26 mouse cellular contexts compared by ENCODE assay signal in the genomic region with DNA sequence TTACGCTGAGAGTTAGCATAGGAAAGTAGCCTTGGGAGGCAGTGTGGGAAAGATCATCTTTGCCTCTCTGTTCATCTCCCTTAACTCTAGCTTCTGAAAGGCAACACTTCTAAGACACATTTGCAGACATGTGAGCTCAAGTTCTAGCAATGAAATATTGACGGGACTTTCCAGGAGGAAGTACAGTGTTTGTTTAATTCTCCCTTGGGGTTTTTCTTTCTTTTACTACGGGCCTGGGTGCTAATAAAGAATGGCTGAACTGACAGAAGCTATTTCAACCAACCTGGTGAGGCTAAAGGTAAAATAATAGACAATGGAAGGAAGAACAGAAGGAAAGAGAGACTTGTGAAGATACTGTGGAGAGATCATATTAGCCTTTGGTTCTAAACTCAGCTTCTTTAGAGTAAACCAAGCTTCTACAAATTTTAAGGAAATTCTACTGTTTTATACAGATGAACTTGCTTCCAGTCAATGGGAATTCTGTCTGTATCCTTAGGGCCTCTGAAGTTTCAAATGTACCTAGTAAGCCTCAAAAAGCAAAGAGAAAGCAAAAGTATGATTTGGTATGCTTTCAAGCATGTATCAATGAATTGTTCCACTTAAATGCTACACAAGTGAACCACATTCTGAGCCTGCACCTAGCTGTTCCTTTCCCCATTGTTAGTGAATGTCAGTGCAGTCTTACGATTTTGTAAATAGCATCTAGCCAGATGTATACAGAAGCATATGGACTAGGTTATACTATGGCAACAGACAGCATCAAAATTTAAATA.
DNase-seq lines count a peak whose midpoint lies in the region; ATAC-seq and TF ChIP-seq lines count a peak whose summit lies in the region.
"Had no signal": no experiment of that assay in that cellular context is flagged by ENCODE, and none has a peak within 500 bp of the region (broad histone marks: within the 10 kb centered on the region; RNA-seq: fewer than 3 reads in every experiment).

No protein-coding gene starts in this region.

- TF ChIP-seq CTCF in CH12.LX (conservative IDR thresholded peaks at IDR 0.05 in 1 of 2, IDR thresholded peaks at IDR 0.05 in 1 of 2; ENCODE audit: low read depth in 2 of 2, low read length in 2 of 2), result no peak

- peak; percentile 53; the same call in 1 of the 2 replicates for TF ChIP-seq EP300 in CH12.LX (IDR thresholded peaks at IDR 0.05; ENCODE audit: low read length)

- peak; percentile 1 for DNase-seq in embryonic facial prominence, embryonic 14.5 days (ENCODE audit: low spot score)
- no peak for DNase-seq in embryonic facial prominence, embryonic 10.5 days (ENCODE audit: low spot score)
- peak; percentile 79 for DNase-seq in A20 (ENCODE audit: low read depth, low spot score)
- DNase-seq in CH12.LX (ENCODE audit: extremely low read depth), result peak; percentile 43
- peak; percentile 63 for DNase-seq in splenic B cell, adult 2 months (ENCODE audit: low read depth, low spot score)
- no peak for DNase-seq in cerebellum, adult 8-10 months
- DNase-seq: adrenal gland, adult 2 months; adrenal gland, postnatal 14 days; cerebellum, adult 11 months; cerebellum, adult 2 months; cerebellum, postnatal 10 days; cerebellum, postnatal 36 days; embryo, embryonic 11 days; gastrocnemius, postnatal 25 days; heart, adult 18-20 months had no signal

- no peak overlapping the region for H3K4me3 ChIP-seq in embryonic facial prominence, embryonic 14.5 days (ENCODE audit: low read depth, low read length)
- no peak overlapping the region for H3K4me3 ChIP-seq in embryonic facial prominence, embryonic 10.5 days
- H3K4me3 ChIP-seq in CH12.LX (replicated peaks in 1 of 3; ENCODE audit: low read depth in 2 of 3, low read length in 2 of 3, poor library complexity in 1 of 3), result no peak overlapping the region
- no peak overlapping the region for H3K4me3 ChIP-seq in heart, embryonic 12.5 days
- H3K4me3 ChIP-seq: embryonic facial prominence, embryonic 15.5 days; forebrain, embryonic 12.5 days; forebrain, embryonic 15.5 days; heart, embryonic 10.5 days; hindbrain, embryonic 10.5 days; hindbrain, embryonic 13.5 days had no signal

- no peak overlapping the region for H3K27ac ChIP-seq in embryonic facial prominence, embryonic 14.5 days (replicated peaks; ENCODE audit: low read depth, low read length)
- no peak overlapping the region for H3K27ac ChIP-seq in embryonic facial prominence, embryonic 10.5 days (replicated peaks)
- no peak overlapping the region for H3K27ac ChIP-seq in CH12.LX (ENCODE audit: insufficient read depth, low read depth)
- H3K27ac ChIP-seq in heart, embryonic 12.5 days (ENCODE audit: poor library complexity, severe bottlenecking), result no peak overlapping the region
- H3K27ac ChIP-seq: embryonic facial prominence, embryonic 15.5 days; forebrain, embryonic 12.5 days; forebrain, embryonic 15.5 days; heart, embryonic 10.5 days; hindbrain, embryonic 10.5 days; hindbrain, embryonic 13.5 days had no signal

- no peak for TF ChIP-seq POLR2A in CH12.LX (IDR thresholded peaks at IDR 0.05; ENCODE audit: low read depth, low read length)

- no peaks in the 10 kb centered on the region for H3K4me1 ChIP-seq in embryonic facial prominence, embryonic 14.5 days (ENCODE audit: control insufficient read depth, insufficient read depth, low read length)
- H3K4me1 ChIP-seq in embryonic facial prominence, embryonic 10.5 days, result no peaks in the 10 kb centered on the region
- peaks cover 0 to 17% of the 10 kb centered on the region in 2 experiments; a peak in 2 of 4 replicates for H3K4me1 ChIP-seq in CH12.LX (ENCODE audit: control insufficient read depth in 1 of 2, insufficient read depth in 2 of 2)
- H3K4me1 ChIP-seq in heart, embryonic 12.5 days (replicated peaks), result no peaks in the 10 kb centered on the region
- H3K4me1 ChIP-seq: embryonic facial prominence, embryonic 15.5 days; forebrain, embryonic 12.5 days; forebrain, embryonic 15.5 days; heart, embryonic 10.5 days; hindbrain, embryonic 10.5 days; hindbrain, embryonic 13.5 days had no signal

- ATAC-seq in embryonic facial prominence, embryonic 14.5 days (ENCODE audit: low read depth), result no peak
- ATAC-seq in heart, embryonic 12.5 days (ENCODE audit: insufficient number of reproducible peaks, low FRiP score), result no peak
- ATAC-seq: forebrain, embryonic 15.5 days; hindbrain, embryonic 16.5 days; intestine, postnatal 0 days; Patski had no signal

- no peaks in the 10 kb centered on the region for H3K79me2 ChIP-seq in CH12.LX (replicated peaks; ENCODE audit: control insufficient read depth, extremely low read depth, insufficient read depth, poor library complexity, severe bottlenecking)

- H3K9ac ChIP-seq in embryonic facial prominence, embryonic 14.5 days (ENCODE audit: low read depth, low read length), result no peak overlapping the region
- H3K9ac ChIP-seq in CH12.LX (ENCODE audit: insufficient read depth, low read depth), result no peak overlapping the region
- H3K9ac ChIP-seq in heart, embryonic 12.5 days, result no peak overlapping the region
- H3K9ac ChIP-seq: embryonic facial prominence, embryonic 15.5 days; forebrain, embryonic 12.5 days; forebrain, embryonic 15.5 days; hindbrain, embryonic 13.5 days had no signal

- no peaks in the 10 kb centered on the region for H3K27me3 ChIP-seq in embryonic facial prominence, embryonic 14.5 days (replicated peaks; ENCODE audit: control insufficient read depth, insufficient read depth, low read length)
- no peaks in the 10 kb centered on the region for H3K27me3 ChIP-seq in embryonic facial prominence, embryonic 10.5 days (replicated peaks; ENCODE audit: low read depth, poor library complexity, severe bottlenecking)
- H3K27me3 ChIP-seq in CH12.LX (replicated peaks), result no peaks in the 10 kb centered on the region
- H3K27me3 ChIP-seq in splenic B cell, adult 2 months (ENCODE audit: control insufficient read depth, insufficient read depth, low read length, poor library complexity, severe bottlenecking), result no peaks in the 10 kb centered on the region
- H3K27me3 ChIP-seq in heart, embryonic 12.5 days (replicated peaks), result no peaks in the 10 kb centered on the region
- H3K27me3 ChIP-seq: embryonic facial prominence, embryonic 15.5 days; forebrain, embryonic 12.5 days; forebrain, embryonic 15.5 days; hindbrain, embryonic 13.5 days had no signal

- 67% methylated on average over 4 of the region's 4 CpGs for WGBS in embryonic facial prominence, embryonic 14.5 days
- WGBS in embryonic facial prominence, embryonic 10.5 days, result 82% methylated on average over 4 of the region's 4 CpGs
- 72% methylated on average over 4 of the region's 4 CpGs for WGBS in heart, embryonic 12.5 days

- in situ Hi-C loops in CH12.LX (cut with MboI; ENCODE audit: low pct_ligation_motif_present, low pct_unique_long_range_greater_than_20kb, low sequenced_read_pairs), result no loop called here

- no peak overlapping the region for H3K4me2 ChIP-seq in embryonic facial prominence, embryonic 14.5 days (ENCODE audit: low read depth, low read length)
- no peak overlapping the region for H3K4me2 ChIP-seq in CH12.LX (ENCODE audit: insufficient read depth, low read depth, poor library complexity, severe bottlenecking)
- H3K4me2 ChIP-seq in heart, embryonic 12.5 days, result no peak overlapping the region
- H3K4me2 ChIP-seq: embryonic facial prominence, embryonic 15.5 days; forebrain, embryonic 12.5 days; forebrain, embryonic 15.5 days; hindbrain, embryonic 13.5 days had no signal

- dilution Hi-C loops in CH12.LX (cut with MboI; ENCODE audit: extremely low pct_ligation_motif_present, extremely low pct_unique_long_range_greater_than_20kb, low sequenced_read_pairs), result no loop called here

- no peaks in the 10 kb centered on the region for H3K9me3 ChIP-seq in embryonic facial prominence, embryonic 14.5 days (ENCODE audit: control insufficient read depth, low read length)
- no peaks in the 10 kb centered on the region for H3K9me3 ChIP-seq in embryonic facial prominence, embryonic 10.5 days
- peaks cover 10% of the 10 kb centered on the region for H3K9me3 ChIP-seq in CH12.LX (replicated peaks; ENCODE audit: low read length)
- no peaks in the 10 kb centered on the region for H3K9me3 ChIP-seq in heart, embryonic 12.5 days (replicated peaks)
- H3K9me3 ChIP-seq: embryonic facial prominence, embryonic 15.5 days; forebrain, embryonic 12.5 days; forebrain, embryonic 15.5 days; G1E; heart, embryonic 10.5 days; hindbrain, embryonic 10.5 days; hindbrain, embryonic 13.5 days had no signal

- TF ChIP-seq RAD21 in CH12.LX (IDR thresholded peaks at IDR 0.05; ENCODE audit: low read depth, low read length), result no peak

- H3K36me3 ChIP-seq in embryonic facial prominence, embryonic 14.5 days (ENCODE audit: control insufficient read depth, insufficient read depth, low read length), result no peaks in the 10 kb centered on the region
- H3K36me3 ChIP-seq in embryonic facial prominence, embryonic 10.5 days (replicated peaks), result no peaks in the 10 kb centered on the region
- H3K36me3 ChIP-seq in CH12.LX (replicated peaks in 1 of 2; ENCODE audit: control insufficient read depth in 1 of 2, insufficient read depth in 1 of 2, low read length in 1 of 2), result no peaks in the 10 kb centered on the region
- no peaks in the 10 kb centered on the region for H3K36me3 ChIP-seq in splenic B cell, adult 2 months (ENCODE audit: control insufficient read depth, insufficient read depth, low read length, poor library complexity, severe bottlenecking)
- no peaks in the 10 kb centered on the region for H3K36me3 ChIP-seq in heart, embryonic 12.5 days
- H3K36me3 ChIP-seq: embryonic facial prominence, embryonic 15.5 days; forebrain, embryonic 12.5 days; forebrain, embryonic 15.5 days; G1E; heart, embryonic 10.5 days; hindbrain, embryonic 10.5 days; hindbrain, embryonic 13.5 days had no signal

TF ChIP-seq in CH12.LX, 34 proteins besides CTCF, POLR2A, EP300 and RAD21:
- TF ChIP-seq BHLHE40 (IDR thresholded peaks at IDR 0.05; ENCODE audit: low read depth, low read length) (0 out of 2 replicates have a peak, but pooled peaks have one; percentile 5), MXI1 (IDR thresholded peaks at IDR 0.05; ENCODE audit: low read depth, low read length) (no peak)

Comparison
In these comparisons a context has a peak if more than half of its experiments do, and no peak if none do; other contexts are left out.
1. DNase-seq: peak in embryonic facial prominence, embryonic 14.5 days (single experiment), A20 (single experiment), CH12.LX (single experiment) and splenic B cell, adult 2 months (single experiment); none in embryonic facial prominence, embryonic 10.5 days (single experiment) and cerebellum, adult 8-10 months (single experiment).